Mouse (Mus musculus) c-Kit-positive CD71-positive TER-119-positive erythroid progenitor cells, embryonic 14.5 days (primary cell): ENCODE measurements around the gene Pcsk7.
A peak's percentile ranks its signal among the peaks of the same experiment; 100 is the strongest.

Experiments
- DNase-seq: peaks from one replicate; pipeline ENCODE4 v3.0.0-alpha.2; 2013; ENCODE audit warnings: low spot score

The Pcsk7 gene

DNA sequence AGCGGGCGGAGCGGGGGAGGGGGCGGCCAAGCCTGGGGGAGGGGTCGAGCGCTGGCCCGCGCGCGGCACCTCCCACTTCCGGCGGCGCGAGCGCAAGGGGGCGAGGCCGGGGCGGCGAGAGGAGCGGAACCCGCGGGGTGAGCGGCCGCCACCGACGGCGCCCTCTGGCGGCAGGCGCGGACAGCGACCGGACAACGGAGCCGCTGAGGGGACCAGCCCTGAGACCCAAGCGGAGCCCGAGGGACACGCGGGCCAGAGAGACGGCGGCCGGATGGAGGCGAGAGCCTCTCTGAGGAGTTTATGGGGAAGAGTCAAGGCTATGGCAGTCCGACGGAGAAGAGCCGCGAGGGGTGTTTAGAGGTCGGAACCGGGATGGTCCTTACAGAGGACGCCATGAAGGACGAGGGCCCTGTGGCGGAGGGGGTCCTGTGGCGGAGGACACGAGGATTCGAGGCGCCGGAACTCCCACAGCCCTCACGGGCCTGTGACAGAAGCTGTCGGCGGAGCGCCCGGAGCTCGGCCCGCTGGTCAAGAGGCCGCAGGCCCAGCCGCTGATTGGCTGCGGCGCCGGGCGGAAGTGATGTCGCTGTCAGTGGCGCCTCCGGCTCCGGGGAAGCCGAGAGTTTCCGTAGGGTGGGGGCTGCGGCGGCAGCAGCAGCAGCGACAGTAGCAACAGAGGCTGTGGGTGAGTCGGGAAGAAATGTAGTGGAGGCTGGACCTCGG lies at the start of gene Pcsk7, which contains the start of gene Rnf214:
Gene Pcsk7, plus strand, starts transcription at position 143 of the 723 bp plus-strand sequence.
Gene Rnf214, minus strand, starts transcription at position 557 of the 723 bp plus-strand sequence.
- DNase-seq, result peak; percentile 80

DNA sequence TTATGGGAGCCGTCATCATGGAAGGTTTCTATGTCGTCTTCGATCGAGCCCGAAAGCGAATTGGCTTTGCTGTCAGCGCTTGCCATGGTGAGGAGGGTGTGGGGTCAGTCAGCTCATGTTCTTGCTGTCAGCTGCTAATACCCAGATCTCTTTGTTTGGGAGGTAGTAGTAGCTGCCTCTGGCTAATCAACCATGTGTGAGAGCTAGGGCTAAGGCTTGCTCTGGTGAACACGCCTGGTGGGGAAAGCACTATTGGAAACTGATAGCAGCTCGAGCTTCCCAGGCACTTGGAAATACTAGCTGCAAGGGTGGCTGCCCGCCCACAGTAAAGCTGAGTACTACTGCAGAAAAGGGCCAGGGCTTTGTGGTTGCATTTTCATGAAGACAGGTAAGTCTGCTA lies 46.9 kb upstream of the Pcsk7 start:
- no peak for DNase-seq

DNA sequence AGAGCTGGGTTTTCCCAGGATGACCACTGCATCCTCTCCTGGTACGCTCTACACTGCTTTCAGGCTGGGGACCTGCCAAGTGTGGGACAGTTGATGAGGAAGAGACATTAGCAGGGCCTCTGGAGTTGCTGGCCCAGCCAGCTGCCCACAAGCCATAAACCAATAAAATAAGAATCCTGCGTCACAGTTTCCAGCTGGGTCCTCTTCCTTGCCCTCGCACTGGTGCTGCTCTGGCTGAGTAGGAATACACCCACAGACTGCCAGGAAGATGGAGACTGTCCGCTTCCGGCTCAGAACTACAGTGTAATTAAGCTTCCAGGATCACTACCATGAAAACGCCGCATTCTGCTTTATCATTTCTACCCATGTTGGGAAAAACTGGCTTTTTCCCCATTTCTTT lies 44.5 kb upstream of the Pcsk7 start:
- DNase-seq, result no peak

DNA sequence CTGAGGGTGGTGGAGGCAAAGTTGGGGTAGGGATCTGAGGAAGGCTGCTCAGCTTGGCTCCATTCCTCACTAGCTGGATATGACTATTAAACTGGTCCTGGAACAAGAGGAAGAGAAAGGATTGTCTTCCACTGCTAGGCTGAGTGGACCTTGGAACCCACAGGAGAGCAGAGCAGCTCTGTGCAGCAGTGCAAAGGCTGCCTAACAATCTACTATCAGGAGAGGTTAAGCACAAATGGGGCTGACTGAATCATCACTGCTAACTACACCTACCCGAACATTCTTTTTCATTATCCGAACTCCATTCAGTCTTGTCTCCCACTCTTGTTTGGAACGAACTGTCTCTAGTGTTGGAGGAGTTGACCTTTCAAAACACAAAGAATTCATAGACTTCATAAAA lies 37.1 kb upstream of the Pcsk7 start:
- DNase-seq, result no peak

DNA sequence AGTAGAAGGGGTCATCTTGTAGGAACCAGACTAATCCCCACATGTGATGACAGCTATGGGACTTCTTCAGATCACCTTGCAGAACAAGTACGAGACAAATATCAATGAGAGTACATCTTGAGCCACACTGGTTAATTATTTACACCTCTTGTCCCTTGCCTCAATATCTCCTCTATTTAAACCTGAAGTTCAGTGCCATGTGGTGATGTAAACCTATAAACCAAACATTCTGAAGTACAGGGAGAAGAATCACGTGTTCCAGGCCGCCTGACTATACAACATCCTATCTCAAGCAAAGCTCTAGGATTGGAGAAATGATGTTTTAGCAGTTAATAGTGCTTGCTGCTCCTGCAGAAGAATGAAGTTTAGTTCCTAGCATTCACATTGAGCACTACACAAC lies 36.0 kb upstream of the Pcsk7 start:
- DNase-seq, result no peak

DNA sequence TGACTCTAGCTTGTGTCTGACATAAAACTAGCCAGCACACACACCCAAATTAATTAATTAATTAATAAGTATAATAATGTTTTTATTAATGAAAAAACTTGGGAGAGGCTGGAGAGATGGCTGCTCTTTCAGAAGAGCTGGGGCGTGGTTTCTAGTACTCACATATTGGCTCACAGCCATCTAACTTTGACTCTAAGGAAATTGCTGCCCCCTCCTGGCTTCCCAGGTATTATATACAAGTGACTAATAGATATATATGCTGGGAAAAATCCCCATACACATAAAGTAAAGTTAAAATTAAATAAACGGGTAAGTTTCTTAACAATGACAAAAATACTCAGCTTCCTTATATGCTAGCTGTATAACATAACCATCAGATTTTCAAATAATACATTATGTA lies 28.4 kb upstream of the Pcsk7 start:
- peak; percentile 13 for DNase-seq

DNA sequence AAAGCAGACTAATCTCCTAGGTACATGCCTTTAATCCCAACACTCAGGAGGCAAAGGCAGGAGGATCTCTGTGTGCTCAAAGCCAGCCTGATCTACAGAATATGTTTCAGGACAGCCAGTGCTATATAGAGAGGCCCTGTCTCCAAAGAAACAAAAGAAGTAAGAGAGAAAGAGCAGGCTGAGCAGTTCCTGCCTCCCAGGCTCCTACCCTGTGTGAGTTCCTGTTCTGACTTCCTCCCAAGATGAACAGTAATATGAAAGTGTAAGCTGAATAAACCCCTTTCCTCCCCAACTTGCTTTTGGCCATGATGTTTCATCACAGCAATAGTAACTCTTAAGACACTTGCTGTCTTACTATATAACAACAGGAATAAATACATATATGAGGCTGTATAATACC lies 12.6 kb upstream of the Pcsk7 start:
- no peak for DNase-seq

DNA sequence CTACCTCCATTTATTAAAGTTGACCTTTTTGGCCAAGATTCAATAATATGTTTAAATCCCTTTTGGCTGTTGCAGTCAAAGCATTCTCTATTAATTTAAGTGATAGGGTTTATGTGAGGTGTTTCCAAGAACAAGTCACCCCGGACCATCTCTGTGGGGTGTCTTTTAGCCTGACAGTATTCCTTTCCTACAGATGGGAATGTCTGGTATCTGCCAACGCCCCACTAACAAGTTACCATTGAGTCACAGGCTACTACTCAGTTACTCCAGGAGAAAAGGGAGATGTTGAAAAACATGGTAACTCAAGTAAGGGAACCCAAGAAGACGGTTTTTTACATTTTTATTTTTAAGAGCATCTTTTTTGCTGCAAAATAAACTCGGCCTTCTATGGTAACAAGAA lies 1.1 kb upstream of the Pcsk7 start:
- DNase-seq, result no peak

DNA sequence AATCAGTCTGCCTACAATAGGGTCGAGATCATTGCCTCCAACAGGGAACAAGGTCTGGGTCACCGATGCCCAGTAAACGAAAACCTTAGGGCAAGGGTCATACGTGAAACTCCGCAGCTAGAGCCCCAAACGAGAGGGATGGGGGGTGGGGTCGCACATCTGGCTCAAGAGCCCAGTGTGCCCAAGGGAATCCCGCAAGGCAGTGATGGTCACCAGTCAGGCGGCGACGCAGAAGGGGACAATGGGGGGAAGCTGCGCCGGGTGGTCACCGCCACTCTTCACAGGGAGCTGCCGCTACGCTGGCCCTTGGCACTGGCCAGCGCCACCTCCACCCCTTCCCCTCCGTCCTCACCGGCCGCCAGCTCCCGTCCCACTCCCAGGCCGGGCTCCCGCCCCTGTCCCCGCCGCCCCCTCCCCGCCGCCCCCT lies 473 bp upstream of the Pcsk7 start:
- peak; percentile 7 for DNase-seq

DNA sequence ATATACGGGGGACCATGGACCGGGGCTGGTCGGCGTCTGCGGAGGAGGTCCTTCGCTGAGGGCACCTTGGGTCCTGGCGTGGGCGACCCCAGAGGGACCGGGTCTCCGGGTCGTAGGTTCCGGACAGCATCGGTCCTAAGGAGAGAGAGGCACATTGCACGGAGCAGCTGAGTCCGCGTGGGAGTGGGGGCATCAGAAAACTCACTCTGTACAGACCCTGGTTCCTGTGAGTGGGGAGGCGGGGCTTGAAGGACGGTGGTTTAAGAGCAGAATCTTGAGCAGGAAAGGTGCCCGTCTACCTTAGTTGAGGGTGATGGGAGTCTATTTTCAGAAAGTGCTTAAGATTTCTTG lies 756 bp downstream of the Pcsk7 start:
- peak; percentile 32 for DNase-seq

DNA sequence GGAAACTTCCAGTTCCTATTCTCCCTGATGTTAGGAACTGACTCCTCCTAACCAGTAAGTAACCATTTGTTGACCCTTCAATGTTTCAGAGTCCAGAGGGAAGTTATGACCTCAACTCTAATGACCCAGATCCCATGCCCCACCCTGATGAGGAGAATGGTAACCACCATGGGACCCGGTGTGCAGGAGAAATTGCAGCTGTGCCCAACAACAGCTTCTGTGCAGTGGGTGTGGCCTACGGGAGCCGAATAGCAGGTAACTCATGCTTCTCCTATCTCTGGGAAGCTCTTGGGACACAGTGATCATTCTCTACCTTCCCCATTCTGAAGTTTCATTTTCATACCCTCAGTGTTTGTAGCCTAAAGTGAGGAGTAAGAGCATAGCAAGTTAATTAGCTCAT lies 4.7 kb downstream of the Pcsk7 start:
- no peak for DNase-seq

DNA sequence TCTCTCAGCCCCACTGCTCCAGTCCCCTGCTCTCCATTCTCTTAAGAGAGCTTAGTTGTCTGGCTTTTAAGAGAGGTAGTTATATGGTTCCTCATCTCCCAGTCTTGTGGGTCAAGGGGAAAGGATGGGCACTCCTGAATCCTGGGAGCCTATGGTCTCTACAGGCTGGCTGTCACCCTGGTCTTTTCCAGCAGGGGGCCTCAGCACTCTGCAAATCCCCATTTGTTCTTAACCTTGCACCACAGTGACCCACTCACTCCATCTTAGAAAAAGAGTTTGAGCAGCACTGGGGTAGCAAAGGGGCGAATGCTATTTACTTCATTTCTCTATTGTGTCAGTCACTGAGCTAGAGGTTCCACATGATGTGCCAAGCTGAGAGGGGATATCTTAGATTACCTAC lies 5.4 kb downstream of the Pcsk7 start:
- DNase-seq, result peak; percentile 37

DNA sequence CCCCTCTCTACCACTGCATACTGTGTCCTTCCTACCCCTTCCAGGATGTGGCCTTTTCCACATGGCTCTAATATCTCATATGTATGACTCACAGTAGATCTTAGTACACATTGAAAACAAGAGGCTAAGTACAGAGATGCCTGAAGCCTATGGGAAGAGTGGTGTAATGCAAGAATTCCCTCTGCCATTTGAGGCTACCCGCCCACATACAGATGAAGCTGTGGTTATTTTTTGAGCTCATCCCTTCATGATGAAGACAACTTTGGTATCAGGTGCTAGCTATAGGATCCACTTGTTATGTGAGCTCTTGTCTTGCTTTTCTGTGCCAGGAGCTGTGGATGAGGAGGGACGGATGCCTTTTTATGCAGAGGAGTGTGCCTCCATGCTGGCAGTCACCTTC lies 9.4 kb downstream of the Pcsk7 start:
- DNase-seq, result no peak

DNA sequence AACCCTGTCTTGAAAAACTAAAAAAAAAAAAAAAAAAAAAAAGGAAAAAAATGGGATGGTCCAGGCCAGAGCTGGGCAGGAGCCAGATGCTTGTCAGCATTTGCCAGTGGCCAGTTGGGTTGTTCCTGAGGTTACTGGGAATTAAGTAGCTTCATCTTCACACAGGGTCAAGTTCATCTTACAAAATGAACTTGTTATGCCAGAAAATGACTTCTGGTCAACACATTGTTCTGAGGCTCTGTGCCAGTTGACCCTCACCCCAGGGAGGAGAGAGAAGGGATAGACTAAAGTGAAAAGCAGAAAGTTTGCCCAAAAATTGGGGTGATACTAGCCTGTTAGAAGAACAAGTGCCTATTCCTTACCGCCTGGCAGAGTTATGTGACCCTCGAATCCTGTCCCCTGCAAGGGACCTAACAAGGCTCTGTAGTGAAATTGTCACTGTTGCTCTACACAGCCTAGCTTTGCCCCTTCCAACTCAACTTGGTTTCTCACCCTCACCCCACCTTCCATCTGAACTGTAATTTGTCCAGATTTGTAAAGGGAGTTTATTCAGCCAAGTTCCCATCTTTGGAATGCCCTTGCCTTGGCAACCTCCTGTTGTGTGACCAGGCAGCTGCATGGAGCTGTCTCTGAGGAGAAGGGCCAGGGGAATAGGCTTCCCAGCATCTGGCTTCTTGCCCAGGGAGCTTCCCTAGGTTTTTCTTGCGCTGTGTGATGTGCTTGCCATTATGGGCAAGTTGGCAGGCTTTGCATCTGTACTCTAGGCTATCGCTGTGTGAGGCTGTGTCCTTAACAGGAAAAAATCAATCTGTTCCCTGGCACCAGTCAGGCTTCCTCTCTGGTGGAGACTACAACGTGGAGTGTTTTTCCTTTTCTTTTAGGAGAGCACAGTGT lies 11.0 kb downstream of the Pcsk7 start:
- no peak for DNase-seq

DNA sequence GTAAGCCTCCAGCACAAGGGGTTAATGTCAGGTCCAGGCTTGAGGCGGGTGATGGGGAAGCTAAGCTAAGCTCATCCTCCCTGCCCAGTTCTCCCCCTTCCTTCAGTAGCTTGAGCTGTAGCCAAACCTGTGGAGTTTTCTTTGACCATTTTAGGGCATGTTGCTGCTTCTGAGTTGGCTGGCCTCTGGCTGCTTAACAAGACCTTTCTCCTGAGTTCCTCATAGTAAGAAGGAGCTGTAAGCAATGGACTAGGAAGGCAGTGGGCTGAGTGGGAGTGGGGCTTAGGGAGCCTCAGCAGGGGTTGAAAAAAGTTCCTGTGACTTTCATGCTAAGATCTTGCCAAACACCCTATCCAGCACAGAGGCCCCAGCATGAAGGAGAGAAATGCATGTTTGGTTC lies 13.6 kb downstream of the Pcsk7 start:
- no peak for DNase-seq

DNA sequence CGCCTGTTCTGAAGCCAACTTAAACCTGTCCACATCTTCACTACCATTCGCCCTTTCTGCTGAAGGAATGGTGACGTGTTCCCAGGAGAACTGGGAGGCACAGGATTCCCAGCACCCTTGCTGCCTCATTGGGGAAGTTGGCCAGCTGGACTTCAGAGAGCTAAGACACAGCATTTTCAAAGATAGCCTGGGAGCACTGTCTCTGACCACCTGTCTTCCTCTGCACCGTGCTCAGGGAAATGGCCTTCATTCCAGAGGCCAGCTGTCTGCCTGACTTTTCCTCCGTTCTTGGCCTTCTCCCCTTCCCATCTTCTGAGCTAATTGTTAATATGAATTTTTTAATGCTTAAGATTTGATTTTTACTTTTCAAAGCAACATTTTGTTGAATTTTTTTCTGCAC lies 23.0 kb downstream of the Pcsk7 start:
- no peak for DNase-seq

DNA sequence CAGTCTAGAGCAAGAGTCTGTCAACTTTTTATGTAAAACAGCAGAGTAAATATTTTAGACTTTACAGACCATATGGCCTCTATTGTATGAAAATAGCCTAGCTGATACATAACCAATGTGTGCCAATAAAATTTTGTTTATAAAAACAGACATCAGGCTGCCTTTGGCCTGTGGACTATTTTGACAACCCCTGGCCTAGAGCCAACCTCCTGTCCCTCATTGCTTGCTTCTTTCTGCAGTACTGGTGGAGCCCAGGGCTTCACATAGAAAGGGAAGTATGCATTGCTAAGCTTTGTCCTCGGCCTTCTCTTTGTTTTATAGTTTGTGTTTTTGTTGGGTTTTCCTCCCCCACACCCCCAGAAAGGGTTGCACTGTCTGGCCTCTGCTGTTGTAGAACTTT lies 25.7 kb downstream of the Pcsk7 start:
- no peak for DNase-seq

DNA sequence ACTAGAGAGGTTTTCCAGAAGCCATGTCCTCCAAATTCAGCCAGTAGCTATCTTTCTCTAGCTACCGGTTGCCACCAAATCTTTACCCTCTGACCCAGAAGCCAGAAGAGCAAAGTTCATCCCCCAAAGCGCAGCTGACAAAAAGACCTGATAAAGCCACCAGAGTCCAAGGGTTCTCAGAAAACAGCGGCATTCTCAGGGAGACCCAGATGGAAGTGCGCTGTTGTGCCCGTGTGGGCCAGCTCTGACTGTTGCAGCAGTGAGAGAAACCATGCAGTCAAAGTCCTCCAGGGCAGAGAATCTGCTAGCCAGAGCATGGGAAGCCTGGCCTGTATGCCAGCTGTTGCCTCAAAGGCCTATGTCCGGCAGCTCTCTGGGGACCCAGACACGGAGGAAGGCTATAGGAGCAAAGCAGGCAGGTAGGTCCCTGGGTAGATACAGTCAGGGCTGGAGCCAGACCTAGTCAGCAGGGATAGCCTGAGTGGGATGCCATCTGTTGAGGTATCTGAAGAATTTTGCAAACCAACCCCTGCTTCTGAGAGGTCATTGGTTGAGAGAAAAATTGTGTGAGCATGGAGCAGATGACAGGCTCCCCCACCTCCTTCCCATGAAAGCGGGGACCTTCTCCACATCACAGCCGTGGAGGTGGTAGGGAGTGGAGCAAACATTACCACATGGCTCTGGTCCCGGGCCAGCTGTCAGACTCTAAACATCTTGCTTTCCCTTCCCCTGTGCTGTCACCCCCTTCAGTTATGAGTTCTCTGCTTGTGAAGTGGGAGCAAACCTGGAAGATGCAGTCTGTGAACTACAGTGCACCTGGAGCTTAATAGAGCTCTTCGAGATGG lies 26.5 kb downstream of the Pcsk7 start:
- no peak for DNase-seq

DNA sequence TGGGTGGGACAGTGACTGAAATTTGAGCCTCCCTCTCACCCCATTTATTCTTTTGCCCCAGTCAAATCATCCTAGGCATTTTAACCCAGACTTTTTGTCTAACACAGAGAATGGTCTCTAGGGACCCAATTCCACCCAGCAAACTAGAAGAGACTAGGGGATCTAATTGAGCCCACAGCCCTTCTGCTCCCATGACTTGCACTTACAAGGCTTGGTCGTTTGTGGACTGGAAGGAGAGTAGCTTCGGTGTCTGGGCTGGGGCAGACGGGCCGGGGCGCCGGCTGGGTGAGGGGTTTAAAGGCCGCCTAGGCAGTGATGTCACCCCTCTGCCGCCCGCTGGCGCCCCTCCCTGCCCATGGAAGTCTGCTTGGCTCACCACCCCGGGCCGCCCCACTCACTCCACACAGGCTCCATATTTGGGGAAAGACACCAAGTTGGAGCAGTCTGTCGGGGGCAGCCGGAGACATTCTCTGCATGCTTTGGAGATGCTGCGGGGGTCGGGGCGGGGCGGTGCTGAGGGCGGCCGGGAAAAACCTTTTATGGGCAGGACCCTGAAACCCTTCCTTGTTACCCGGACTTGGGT lies 29.4 kb downstream of the Pcsk7 start, which contains the start of gene Tagln:
Gene Tagln, minus strand, starts transcription at position 431 of the 583 bp plus-strand sequence.
- DNase-seq, result no peak

DNA sequence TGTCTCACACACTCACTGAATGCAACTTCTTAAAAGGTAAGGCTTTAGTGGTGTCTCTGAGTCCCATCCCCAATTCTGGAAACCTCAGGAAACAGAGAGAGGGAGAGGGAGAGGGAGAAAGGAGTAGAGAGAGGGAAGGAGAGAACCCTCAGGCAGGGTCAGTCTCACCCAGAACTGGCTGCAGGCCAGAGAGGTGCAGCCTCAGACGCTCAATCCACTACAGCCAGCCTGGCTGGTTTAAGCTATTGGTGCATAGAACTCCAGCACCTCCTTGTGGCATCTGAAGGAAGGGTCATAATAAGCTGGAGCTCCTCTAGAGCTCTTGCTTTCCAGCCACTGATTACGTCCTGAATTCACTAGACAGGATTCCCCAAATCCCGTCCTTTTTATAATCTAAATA lies 30.6 kb downstream of the Pcsk7 start:
- peak; percentile 49 for DNase-seq

DNA sequence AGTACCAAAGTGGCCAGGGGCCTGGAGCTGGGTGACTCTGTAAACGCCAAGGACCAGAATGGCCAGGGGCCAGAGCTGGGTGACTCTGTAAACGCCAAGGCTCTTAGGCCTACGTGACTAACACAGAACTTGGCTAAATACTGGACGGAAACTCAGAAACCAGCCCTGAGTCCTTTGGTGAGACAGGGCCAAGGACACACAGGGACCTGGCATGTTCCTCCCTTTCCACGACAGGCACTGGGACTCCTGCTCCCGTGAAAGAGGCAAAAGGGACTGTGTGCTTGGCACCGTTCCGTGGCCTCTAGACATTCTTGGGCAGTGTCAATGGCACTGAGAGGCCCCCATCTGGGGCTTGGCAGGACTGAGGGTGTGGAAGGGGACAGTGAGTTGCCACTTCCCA lies 31.8 kb downstream of the Pcsk7 start:
- DNase-seq, result no peak
